ENCODE assay signal across 8 mouse cellular contexts in genomic region chr4:140723801-140724200, GRCm38 (mm10). TPM values are rescaled to one million over a fixed set of nuclear protein-coding genes. Genes with fewer than 3 reads are reported as not detected.
DNase-seq lines count a peak whose midpoint lies in the region; ATAC-seq and TF ChIP-seq lines count a peak whose summit lies in the region.

No protein-coding gene starts in this region.

- DNase-seq in right cerebral cortex, postnatal 4 days = peak; percentile 57
- no peak for DNase-seq in right cerebral cortex, postnatal 36 days (ENCODE audit: low spot score in 2 of 2)
- peak; percentile 48 for DNase-seq in c-Kit-positive CD71-positive TER-119-negative erythroid progenitor cells, embryonic 14.5 days (ENCODE audit: low read depth)
- DNase-seq in liver, embryonic 14.5 days (ENCODE audit: low read depth in 3 of 3, low spot score in 3 of 3) = peak in 1 of 3 experiments; percentile 32
- no peak for DNase-seq in left cerebral cortex, adult 8-10 months (ENCODE audit: low spot score in 2 of 2)
- DNase-seq in yolk sac, embryonic 10.5 days (ENCODE audit: low spot score) = no peak

- H3K4me1 ChIP-seq in hindbrain, embryonic 12.5 days = no peaks in the 10 kb centered on the region
- H3K4me1 ChIP-seq in liver, embryonic 14.5 days (replicated peaks; ENCODE audit: control insufficient read depth in 2 of 2, insufficient read depth in 2 of 2, low read length in 1 of 2) = no peaks in the 10 kb centered on the region
- peaks cover 14% of the 10 kb centered on the region; the same call in 1 of the 2 replicates for H3K4me1 ChIP-seq in neural tube, embryonic 15.5 days

- peaks cover 56% of the 10 kb centered on the region for H3K36me3 ChIP-seq in hindbrain, embryonic 12.5 days
- H3K36me3 ChIP-seq in liver, embryonic 14.5 days (replicated peaks; ENCODE audit: control insufficient read depth, insufficient read depth, low read depth) = peaks cover 33% of the 10 kb centered on the region
- H3K36me3 ChIP-seq in neural tube, embryonic 15.5 days = peaks cover 40% of the 10 kb centered on the region

- TF ChIP-seq CTCF in liver, embryonic 14.5 days (IDR thresholded peaks at IDR 0.05; ENCODE audit: low read depth) = peak; percentile 83

- H3K4me3 ChIP-seq in hindbrain, embryonic 12.5 days = no peak overlapping the region
- H3K4me3 ChIP-seq in liver, embryonic 14.5 days (ENCODE audit: insufficient read depth in 1 of 2, low read depth in 2 of 2, low read length in 2 of 2) = no peak overlapping the region
- H3K4me3 ChIP-seq in neural tube, embryonic 15.5 days (replicated peaks) = no peak overlapping the region

- peak; percentile 38; the same call in 1 of the 2 replicates for ATAC-seq in hindbrain, embryonic 12.5 days (ENCODE audit: low FRiP score)
- peak; percentile 17; the same call in 1 of the 2 replicates for ATAC-seq in liver, embryonic 14.5 days (ENCODE audit: insufficient read depth)
- peak; percentile 45; the same call in 1 of the 2 replicates for ATAC-seq in neural tube, embryonic 15.5 days (ENCODE audit: low FRiP score)

- no peaks in the 10 kb centered on the region for H3K9me3 ChIP-seq in hindbrain, embryonic 12.5 days (replicated peaks)
- no peaks in the 10 kb centered on the region for H3K9me3 ChIP-seq in liver, embryonic 14.5 days (ENCODE audit: control insufficient read depth, low read length)
- no peaks in the 10 kb centered on the region for H3K9me3 ChIP-seq in neural tube, embryonic 15.5 days (replicated peaks)

- H3K4me2 ChIP-seq in hindbrain, embryonic 12.5 days (replicated peaks) = no peak overlapping the region
- H3K4me2 ChIP-seq in liver, embryonic 14.5 days (ENCODE audit: low read depth) = no peak overlapping the region
- no peak overlapping the region for H3K4me2 ChIP-seq in neural tube, embryonic 15.5 days

- H3K9ac ChIP-seq in hindbrain, embryonic 12.5 days = no peak overlapping the region
- H3K9ac ChIP-seq in liver, embryonic 14.5 days (replicated peaks) = no peak overlapping the region
- no peak overlapping the region for H3K9ac ChIP-seq in neural tube, embryonic 15.5 days (replicated peaks)

- no peak for TF ChIP-seq EP300 in liver, embryonic 14.5 days (IDR thresholded peaks at IDR 0.05; ENCODE audit: low read depth)

- no peaks in the 10 kb centered on the region for H3K27me3 ChIP-seq in hindbrain, embryonic 12.5 days
- no peaks in the 10 kb centered on the region for H3K27me3 ChIP-seq in liver, embryonic 14.5 days (ENCODE audit: control insufficient read depth, insufficient read depth, low read length)
- no peaks in the 10 kb centered on the region for H3K27me3 ChIP-seq in neural tube, embryonic 15.5 days (replicated peaks)

- 59% methylated on average over 5 of the region's 5 CpGs for WGBS in hindbrain, embryonic 12.5 days
- 55% methylated on average over 5 of the region's 5 CpGs for WGBS in liver, embryonic 14.5 days (ENCODE audit: insufficient replicate concordance)
- 45% methylated on average over 5 of the region's 5 CpGs for WGBS in neural tube, embryonic 15.5 days

- no peak overlapping the region for H3K27ac ChIP-seq in hindbrain, embryonic 12.5 days
- no peak overlapping the region for H3K27ac ChIP-seq in liver, embryonic 14.5 days
- H3K27ac ChIP-seq in neural tube, embryonic 15.5 days (replicated peaks) = no peak overlapping the region

RNA-seq across cellular contexts. Expression of gene Padi6, which starts 18.6 kb away (rescaled TPM):
- polyA plus RNA-seq in hindbrain, embryonic 12.5 days (2016; fragmentation: Nextera tagmentation; extraction: Ambion mirVana) = 0.09 TPM in 1 of 2 replicates, not detected in the other
- polyA plus RNA-seq in liver, embryonic 14.5 days (2012; rRNA removed) = not detected in 2 replicates
- polyA plus RNA-seq in liver, embryonic 14.5 days (2014; fragmentation: Nextera tagmentation; extraction: Ambion mirVana) = not detected in 2 replicates
- 0.65 TPM in 1 of 2 replicates, not detected in the other for polyA plus RNA-seq in neural tube, embryonic 15.5 days (2015; fragmentation: Nextera tagmentation; extraction: Ambion mirVana)
- under 1 TPM in 3 of 4 experiments, not detected in 1; 0.18 to 0.80 (median 0.20) TPM for total RNA-seq in left cerebral cortex, adult 8-10 months (2022)

RNA-seq across cellular contexts. Expression of gene Rcc2, which starts 23.5 kb away (rescaled TPM):
- 94.4 and 97.8 TPM in 2 replicates for polyA plus RNA-seq in hindbrain, embryonic 12.5 days (2016; fragmentation: Nextera tagmentation; extraction: Ambion mirVana)
- 44.0 and 50.3 TPM in 2 replicates for polyA plus RNA-seq in liver, embryonic 14.5 days (2012; rRNA removed)
- 16.5 and 27.6 TPM in 2 replicates for polyA plus RNA-seq in liver, embryonic 14.5 days (2014; fragmentation: Nextera tagmentation; extraction: Ambion mirVana)
- 16.7 and 16.8 TPM in 2 replicates for polyA plus RNA-seq in neural tube, embryonic 15.5 days (2015; fragmentation: Nextera tagmentation; extraction: Ambion mirVana)
- 10 to 100 TPM; 82.4 to 85.0 (median 84.4) TPM for total RNA-seq in left cerebral cortex, adult 8-10 months (2022)

RNA-seq across cellular contexts. Expression of gene Padi4, which starts 50.2 kb away (rescaled TPM):
- 0.31 and 0.42 TPM in 2 replicates for polyA plus RNA-seq in hindbrain, embryonic 12.5 days (2016; fragmentation: Nextera tagmentation; extraction: Ambion mirVana)
- 0.37 and 0.58 TPM in 2 replicates for polyA plus RNA-seq in liver, embryonic 14.5 days (2012; rRNA removed)
- 0.34 and 0.52 TPM in 2 replicates for polyA plus RNA-seq in liver, embryonic 14.5 days (2014; fragmentation: Nextera tagmentation; extraction: Ambion mirVana)
- polyA plus RNA-seq in neural tube, embryonic 15.5 days (2015; fragmentation: Nextera tagmentation; extraction: Ambion mirVana) = 0.20 and 1.6 TPM in 2 replicates
- 1 to 10 TPM in 1 of 4 experiments, not detected in 3; 1.6 TPM for total RNA-seq in left cerebral cortex, adult 8-10 months (2022)

RNA-seq across cellular contexts. Expression of gene Arhgef10l, which starts 58.0 kb away (rescaled TPM):
- 31.2 and 31.7 TPM in 2 replicates for polyA plus RNA-seq in hindbrain, embryonic 12.5 days (2016; fragmentation: Nextera tagmentation; extraction: Ambion mirVana)
- polyA plus RNA-seq in liver, embryonic 14.5 days (2012; rRNA removed) = 2.4 and 2.8 TPM in 2 replicates
- polyA plus RNA-seq in liver, embryonic 14.5 days (2014; fragmentation: Nextera tagmentation; extraction: Ambion mirVana) = 2.1 and 2.5 TPM in 2 replicates
- polyA plus RNA-seq in neural tube, embryonic 15.5 days (2015; fragmentation: Nextera tagmentation; extraction: Ambion mirVana) = 23.6 and 26.4 TPM in 2 replicates
- 10 to 100 TPM; 68.0 to 98.1 (median 77.8) TPM for total RNA-seq in left cerebral cortex, adult 8-10 months (2022)

Comparison
In these comparisons a context has a peak if more than half of its experiments do, and no peak if none do; other contexts are left out.
1. DNase-seq: peak in right cerebral cortex, postnatal 4 days (single experiment) and c-Kit-positive CD71-positive TER-119-negative erythroid progenitor cells, embryonic 14.5 days (single experiment); none in right cerebral cortex, postnatal 36 days (0 of 2), left cerebral cortex, adult 8-10 months (0 of 2) and yolk sac, embryonic 10.5 days (single experiment).
2. Peak in every context shown above with its lines, with median percentiles within 50 percentile points of each other: ATAC-seq.